Mouse (Mus musculus): ENCODE results near the gene Sar1b.

The Sar1b gene

DNA sequence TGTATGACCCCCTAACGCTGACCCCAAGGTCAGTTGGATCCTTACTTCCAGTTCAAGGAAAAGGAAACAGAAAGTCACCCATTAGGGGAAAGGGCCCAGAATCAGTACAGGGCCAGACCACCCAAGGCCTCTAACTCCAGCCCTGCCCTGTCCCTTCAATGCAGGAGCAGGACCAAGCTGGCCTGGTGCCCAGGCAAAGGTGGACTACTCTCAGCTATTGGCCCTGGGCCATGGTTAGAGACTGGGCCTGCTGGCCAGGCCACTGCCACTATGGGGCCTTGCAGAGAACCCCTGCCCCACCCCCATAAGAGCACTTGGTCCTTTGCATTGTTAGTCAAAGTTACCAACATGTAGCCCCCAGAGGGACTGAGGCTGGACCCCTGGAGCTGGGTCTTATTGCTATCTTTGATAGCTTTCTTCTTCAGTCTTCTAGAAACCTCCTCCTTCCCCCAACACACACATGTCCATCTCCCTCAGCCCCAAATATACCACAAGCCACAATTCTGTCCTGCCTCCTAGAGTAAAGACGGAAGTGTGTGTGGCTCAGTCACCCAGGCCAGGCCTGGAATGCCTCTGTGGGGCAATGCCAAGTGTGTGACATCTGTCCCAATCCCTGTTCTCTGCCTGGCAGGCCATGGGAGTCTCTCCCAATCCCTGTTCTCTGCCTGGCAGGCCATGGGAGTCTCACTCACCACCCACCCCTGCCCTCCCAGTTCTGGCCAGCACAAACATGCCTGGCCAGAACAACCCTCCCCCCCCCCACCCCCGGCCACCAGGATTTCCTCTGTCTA, 60.7 kb downstream of the Sar1b start:
- intact Hi-C loops (cut with DNase I), result no loop called here

DNA sequence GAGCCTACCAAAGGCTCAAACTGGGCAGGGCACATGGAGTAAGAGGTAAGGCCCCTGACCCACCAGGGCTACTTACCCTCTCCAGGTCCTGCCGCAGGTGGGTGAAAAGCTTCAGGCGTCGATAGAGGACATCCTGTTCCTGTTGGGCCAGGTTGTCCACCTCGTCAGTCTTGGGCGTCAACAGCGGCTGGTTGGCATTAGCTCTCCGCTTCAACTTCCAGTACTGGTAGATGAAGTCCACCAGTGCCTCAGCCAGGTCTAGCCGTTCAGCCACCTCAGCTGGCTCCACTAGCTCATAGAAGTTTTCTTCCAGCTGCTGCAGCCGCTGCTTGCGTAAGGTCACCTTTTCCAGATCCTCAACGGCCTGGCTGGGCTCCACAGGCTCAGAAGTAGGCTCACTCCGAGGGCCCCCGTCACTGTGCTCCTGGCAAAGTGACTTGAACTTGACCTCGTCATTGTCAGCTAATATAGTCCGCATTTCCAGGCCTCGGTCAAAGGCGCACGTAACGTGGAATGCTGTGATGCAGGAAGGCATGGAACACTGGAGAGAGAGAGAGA, 61.5 kb downstream of the Sar1b start:
- intact Hi-C loops (cut with DNase I), result no loop called here

DNA sequence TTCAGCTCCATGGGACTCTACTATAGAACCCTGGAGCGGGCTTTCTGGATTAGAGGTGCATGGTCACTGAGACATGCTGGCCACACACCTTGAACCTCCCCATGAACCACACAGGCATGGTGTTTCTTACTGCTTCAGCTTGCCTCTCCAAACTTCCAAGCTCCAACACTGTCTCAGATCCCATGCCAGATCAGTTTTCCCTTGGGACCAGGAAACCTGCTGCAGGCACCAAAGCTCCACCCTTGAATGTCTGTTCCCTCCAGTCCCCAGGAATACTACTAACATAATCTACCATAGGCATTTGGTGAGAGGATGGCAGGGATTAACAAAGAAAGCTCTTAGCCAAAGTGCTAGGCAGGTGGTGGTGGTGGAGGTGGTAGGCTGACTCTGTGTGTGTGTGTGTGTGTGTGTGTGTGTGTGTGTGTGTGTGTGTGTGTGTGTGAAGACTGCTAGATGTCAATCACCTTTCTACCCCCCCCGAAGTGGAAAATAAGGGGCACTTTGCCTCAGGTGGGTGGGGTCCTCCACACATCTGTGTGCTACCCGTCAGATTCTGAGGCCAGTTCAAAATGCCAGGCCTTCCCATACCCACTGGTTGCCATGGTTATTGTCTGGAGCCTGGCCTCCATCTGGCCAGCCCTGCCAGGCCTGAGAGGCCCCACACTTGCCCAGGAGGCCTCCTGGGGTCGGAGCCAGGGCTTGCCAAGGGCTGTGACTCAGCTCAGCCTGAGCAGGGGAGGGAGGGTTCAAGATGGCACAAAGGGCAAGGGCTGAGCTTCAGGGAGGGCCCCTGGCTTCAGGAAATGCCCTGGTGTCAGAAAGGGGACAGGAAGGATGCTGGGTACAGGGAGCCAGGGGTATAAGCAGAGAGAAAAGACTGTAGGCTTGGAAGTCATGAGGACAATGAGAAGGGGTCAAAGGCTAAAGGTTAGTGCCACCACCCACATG, 68.7 kb downstream of the Sar1b start:
- intact Hi-C loops (cut with DNase I), result no loop called here

DNA sequence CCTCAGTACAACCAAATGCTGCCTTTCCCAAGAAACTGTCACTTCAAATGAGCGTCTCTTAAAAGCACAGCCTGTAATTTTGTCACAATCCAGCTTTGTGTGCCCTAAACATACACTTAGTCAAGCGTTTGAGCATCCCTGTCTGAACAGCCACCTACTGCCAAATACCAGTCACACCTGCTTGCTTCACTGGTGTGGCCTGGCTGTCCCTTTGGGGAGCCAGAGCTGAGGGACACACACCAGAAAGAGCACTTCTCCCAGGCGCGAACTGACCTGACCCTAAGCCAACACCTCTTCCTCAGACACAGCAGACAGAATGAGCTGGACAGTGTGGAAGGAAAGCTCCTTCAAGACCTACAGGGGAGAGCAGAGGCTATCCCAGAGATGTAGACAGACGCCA, 69.5 kb downstream of the Sar1b start:
- intact Hi-C loops (cut with DNase I), result no loop called here

DNA sequence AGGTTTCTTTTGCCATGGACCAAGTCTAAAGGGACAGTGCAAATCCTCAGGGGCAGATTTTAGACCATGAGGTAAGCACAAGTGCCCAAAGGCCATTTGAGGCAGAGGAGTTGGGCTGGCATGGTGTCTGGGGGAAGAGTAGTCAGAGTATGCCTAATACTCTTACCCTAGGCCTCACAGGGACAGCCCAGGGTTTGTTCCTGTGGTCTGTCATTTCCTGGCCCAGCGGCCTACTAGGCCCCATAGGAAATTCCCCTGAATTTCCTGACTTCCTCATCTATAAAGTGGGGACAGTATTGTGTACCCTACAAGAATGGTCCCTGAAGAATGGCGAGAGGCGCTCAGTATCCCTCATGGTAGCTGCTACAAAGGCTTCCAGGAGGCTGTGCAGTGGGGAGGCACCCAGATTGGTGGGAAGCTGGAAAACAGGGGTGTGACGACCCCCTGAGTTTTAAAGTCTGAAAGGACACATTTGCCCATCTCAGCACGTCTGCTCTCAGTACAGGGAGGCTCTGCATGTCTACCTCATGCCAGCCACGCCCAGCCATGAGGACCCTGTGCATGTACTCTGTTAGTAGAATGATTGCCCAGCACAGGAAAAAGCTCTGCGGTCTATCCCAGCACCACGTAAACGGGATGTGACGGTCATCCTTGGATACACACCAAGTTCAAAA, 70.0 kb downstream of the Sar1b start:
- intact Hi-C loops (cut with DNase I), result no loop called here

DNA sequence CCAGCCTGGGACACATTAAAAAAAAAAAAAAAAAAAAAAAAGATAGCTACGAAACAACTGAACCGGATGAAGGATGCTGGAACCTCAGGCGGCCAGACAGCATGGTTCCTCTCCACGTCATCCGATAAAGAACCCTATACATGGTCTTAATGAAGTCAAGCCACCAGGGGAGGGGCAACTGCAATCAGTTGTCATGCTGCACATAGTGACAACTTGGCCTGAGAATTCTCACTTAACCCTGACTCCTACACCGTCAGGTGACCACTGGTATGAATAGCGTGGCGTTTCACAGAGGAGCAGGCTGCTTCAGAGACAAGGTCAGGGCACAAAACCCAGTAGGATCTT, 70.6 kb downstream of the Sar1b start:
- intact Hi-C loops (cut with DNase I), result no loop called here

DNA sequence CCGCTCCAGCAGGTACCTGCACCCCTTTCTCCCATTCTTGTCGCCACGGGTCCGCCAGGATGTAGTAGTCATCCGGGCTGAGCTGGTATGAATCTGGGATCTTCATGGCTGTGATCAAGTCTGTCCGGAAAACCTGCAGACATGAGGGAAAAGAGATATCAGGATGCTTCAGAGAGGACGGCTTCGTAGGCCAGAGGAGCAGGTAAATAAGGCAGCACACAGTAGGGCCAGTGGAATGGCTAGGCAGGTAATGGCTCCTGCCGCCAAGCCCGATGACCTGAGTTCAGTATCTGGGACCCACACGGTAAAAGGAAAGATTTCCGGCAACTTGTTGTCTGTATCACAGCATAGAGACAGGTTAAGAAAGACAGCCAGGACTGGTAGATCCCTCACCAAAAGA, 72.1 kb downstream of the Sar1b start:
- intact Hi-C loops (cut with DNase I), result no loop called here

DNA sequence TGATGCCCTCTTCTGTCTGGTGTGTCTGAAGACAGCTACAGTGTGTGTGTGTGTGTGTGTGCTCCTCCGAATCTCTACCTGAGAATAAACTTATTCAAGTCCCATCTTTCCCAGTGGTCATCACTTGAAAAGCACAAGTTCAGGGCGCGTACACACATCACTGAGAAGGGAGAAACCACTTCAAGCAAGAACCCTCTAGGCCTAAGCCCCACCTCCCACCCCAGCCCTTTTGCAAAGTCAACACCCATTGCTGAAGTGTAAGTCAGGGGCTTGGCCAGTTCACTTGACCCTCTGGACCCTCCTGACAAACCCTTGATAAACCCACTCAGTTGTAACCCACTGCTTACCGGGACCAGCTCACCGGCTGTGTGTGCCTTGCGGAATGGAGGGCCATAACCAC, 73.0 kb downstream of the Sar1b start:
- intact Hi-C loops (cut with DNase I), result no loop called here

DNA sequence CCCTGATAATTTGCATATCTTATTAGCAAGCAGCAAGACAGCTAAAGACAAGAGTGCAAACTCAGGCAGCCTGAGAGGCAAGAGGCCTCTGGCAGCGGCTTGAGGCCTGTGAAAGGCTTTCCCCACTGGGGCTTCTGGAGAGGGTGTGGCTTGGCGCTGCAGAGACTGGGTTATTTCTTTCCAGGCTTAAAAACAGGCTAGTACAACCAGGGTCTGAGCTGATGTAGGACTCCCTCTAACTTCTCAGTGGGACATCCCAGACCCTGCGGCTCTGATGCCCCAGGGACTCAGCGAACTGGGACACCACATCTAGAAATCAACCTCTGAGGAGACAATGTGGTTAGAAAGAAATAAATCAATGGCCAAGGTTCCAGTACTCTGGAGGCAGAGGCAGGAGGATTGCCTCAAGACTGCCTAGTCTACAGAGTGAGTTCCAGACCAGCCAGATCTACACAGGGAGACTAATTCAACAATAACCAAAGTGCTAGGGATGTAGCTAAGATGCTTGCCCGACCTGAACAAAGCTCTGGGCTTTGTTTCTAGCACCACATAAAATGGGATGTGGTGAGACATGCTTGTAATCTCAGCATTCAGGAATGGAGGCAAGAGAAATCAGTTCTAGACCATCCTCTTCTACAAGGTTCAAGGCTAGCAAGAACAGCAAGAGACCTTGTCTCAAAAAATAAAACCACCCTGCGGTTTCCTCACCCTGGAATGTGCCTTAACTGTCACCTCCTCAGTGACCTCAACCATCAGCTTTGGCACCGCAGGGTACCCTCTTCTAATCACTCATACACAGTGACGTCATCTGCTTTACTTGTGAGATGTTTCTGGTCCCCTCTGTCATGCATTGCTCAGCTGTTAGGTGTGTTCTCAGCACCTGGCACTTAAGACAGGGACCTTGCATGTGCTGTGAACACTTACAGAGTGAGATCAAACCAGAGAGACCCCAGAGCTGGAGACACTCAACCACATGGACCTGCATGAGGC, 74.0 kb downstream of the Sar1b start:
- intact Hi-C loops (cut with DNase I), result no loop called here

DNA sequence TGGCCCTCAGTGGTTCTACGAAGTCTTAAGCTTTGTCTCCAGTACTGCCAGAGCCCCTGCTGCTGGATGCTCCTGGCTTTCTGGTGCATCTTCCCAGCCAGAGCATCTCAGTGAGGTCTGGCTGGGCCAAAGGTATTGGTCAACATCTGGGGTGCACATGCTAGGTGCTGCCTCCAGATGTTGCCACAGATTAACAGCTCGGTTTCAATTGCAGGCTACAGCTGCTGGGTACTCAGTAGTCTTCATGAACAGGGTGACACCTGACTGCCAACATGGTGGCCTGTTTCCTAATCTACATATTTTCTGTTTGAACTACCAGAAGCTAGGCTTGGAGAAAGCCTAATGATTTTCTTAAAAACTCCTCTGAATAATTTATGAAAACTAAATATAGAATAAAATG, 75.6 kb downstream of the Sar1b start:
- intact Hi-C loops (cut with DNase I), result no loop called here

DNA sequence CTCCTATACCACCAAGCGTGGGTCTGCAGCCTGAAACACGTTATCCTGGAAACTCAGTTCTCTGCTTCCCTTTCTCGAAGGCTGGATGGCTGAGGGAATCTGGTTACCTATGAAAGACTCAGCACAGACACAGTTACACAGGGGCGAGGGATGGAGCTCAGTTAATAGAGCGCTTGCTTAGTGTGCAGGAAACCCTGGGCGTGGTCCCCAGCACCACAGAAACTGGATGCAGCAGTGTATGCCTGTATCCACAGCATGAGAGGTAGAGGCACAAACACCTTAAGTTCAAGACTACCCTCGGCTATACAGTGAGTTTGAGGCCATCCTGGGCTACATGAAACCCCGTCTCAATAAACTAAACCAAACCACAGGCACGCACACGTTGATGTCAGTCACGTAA, 76.5 kb downstream of the Sar1b start:
- intact Hi-C loops (cut with DNase I), result no loop called here

DNA sequence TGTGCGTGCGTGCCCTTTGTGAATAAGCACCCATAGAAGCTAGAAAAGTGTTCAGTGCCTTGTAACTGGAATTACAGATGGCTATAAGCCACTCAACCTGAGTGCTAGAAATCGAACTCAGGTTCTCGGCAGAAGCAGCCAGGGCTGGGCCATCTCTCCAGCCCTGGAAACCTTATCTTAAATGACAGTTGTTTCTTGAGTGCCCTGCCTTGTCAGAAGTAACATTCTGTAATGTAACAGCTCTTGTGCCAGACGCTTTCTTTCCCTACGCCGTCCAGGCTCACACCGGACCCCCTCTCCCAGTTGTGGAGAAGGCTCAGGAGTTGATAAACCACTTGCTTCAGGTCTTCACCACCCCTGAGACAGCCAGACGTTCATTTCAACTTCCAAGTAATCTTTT, 77.2 kb downstream of the Sar1b start:
- intact Hi-C loops (cut with DNase I), result no loop called here

DNA sequence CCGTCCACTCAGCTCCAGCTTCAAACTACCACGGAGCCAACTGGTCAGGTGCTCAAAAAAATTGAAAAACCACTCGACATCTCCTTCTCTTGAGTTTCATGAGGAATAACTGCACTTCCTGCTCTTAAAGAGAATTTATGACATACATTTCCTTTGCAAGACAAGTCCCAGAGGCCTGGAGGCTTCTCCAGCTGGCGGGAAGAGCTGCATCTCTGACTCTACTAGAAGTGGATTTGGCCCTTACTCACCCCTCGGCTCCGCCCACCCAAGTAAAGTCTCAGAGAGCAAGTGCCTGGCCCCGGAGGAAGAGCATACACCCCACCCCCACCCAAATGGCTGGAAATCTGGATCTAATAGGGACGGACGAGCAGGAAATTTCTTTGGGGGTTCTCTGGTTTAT, 77.7 kb downstream of the Sar1b start:
- intact Hi-C loops (cut with DNase I), result no loop called here
